Comparison of ENCODE assay signal across 15 mouse cellular contexts in genomic region chr12:107831400-107832128, GRCm38 (mm10).
A peak's percentile ranks its signal among the peaks of the same experiment; 100 is the strongest.
DNase-seq lines count a peak whose midpoint lies in the region; ATAC-seq and TF ChIP-seq lines count a peak whose summit lies in the region.
"Had no signal": no experiment of that assay in that cellular context is flagged by ENCODE, and none has a peak within 500 bp of the region (broad histone marks: within the 10 kb centered on the region; RNA-seq: fewer than 3 reads in every experiment).

No protein-coding gene starts in this region.

- DNase-seq in embryo, embryonic 10.5 days (ENCODE audit: low spot score) = peak; percentile 10
- no peak for DNase-seq in embryo, embryonic 10 days (ENCODE audit: low spot score)
- DNase-seq in lung, adult 2 months = no peak
- DNase-seq in intestine, embryonic 14.5 days (ENCODE audit: low spot score) = no peak
- DNase-seq in thymus, postnatal 0 days (ENCODE audit: low spot score) = no peak
- DNase-seq: cerebellum, adult 9-11 months; gastrocnemius, postnatal 25 days; heart, postnatal 36 days; kidney, adult 18-20 months; liver, embryonic 13.5 days; thymus, adult 18-20 months had no signal

- peak; percentile 54; the same call in 1 of the 2 replicates for ATAC-seq in lung, embryonic 16.5 days (ENCODE audit: low read depth)
- peak; percentile 62; the same call in 1 of the 2 replicates for ATAC-seq in intestine, embryonic 14.5 days (replicated peaks; ENCODE audit: low FRiP score, low TSS enrichment, low read depth)
- peak; percentile 80 for ATAC-seq in stomach, embryonic 15.5 days (ENCODE audit: insufficient read depth, low FRiP score, low read depth)
- no peak for ATAC-seq in heart, embryonic 11.5 days (replicated peaks; ENCODE audit: insufficient number of reproducible peaks, low FRiP score, low TSS enrichment)

- H3K27ac ChIP-seq in lung, embryonic 16.5 days (ENCODE audit: low read length) = no peak overlapping the region
- H3K27ac ChIP-seq in intestine, embryonic 14.5 days (ENCODE audit: low read depth) = no peak overlapping the region
- H3K27ac ChIP-seq in stomach, embryonic 15.5 days = peak overlapping the region; percentile 54; the same call in 1 of the 2 replicates
- H3K27ac ChIP-seq in heart, embryonic 11.5 days (ENCODE audit: low read depth, low read length) = no peak overlapping the region
- H3K27ac ChIP-seq: liver, embryonic 13.5 days had no signal

- 19% methylated on average over 13 of the region's 13 CpGs for WGBS in lung, embryonic 16.5 days
- WGBS in lung, adult 2 months = 24% methylated on average over 12 of the region's 13 CpGs
- 38% methylated on average over 13 of the region's 13 CpGs for WGBS in intestine, embryonic 14.5 days
- 31% methylated on average over 13 of the region's 13 CpGs for WGBS in stomach, embryonic 15.5 days
- WGBS in heart, embryonic 11.5 days (ENCODE audit: insufficient replicate concordance) = 36% methylated on average over 13 of the region's 13 CpGs

- H3K4me3 ChIP-seq in lung, embryonic 16.5 days (ENCODE audit: low read length) = no peak overlapping the region
- H3K4me3 ChIP-seq in lung, adult 2 months (replicated peaks; ENCODE audit: extremely low read depth, low read depth, low read length) = no peak overlapping the region
- H3K4me3 ChIP-seq in intestine, embryonic 14.5 days (ENCODE audit: low read depth, low read length) = no peak overlapping the region
- H3K4me3 ChIP-seq in stomach, embryonic 15.5 days (replicated peaks) = no peak overlapping the region
- H3K4me3 ChIP-seq in heart, embryonic 11.5 days (ENCODE audit: low read depth, low read length) = no peak overlapping the region
- H3K4me3 ChIP-seq: liver, embryonic 13.5 days had no signal

- H3K36me3 ChIP-seq in lung, embryonic 16.5 days (ENCODE audit: control insufficient read depth, insufficient read depth, low read length) = no peaks in the 10 kb centered on the region
- no peaks in the 10 kb centered on the region for H3K36me3 ChIP-seq in intestine, embryonic 14.5 days (ENCODE audit: control insufficient read depth, insufficient read depth, low read length)
- H3K36me3 ChIP-seq in stomach, embryonic 15.5 days = no peaks in the 10 kb centered on the region
- no peaks in the 10 kb centered on the region for H3K36me3 ChIP-seq in heart, embryonic 11.5 days (ENCODE audit: control insufficient read depth, insufficient read depth, low read length)
- H3K36me3 ChIP-seq: liver, embryonic 13.5 days had no signal

- no peak for TF ChIP-seq CTCF in lung, adult 2 months (IDR thresholded peaks at IDR 0.05; ENCODE audit: insufficient read depth, low read length)

- no peaks in the 10 kb centered on the region for H3K9me3 ChIP-seq in lung, embryonic 16.5 days (ENCODE audit: control insufficient read depth, low read length)
- no peaks in the 10 kb centered on the region for H3K9me3 ChIP-seq in intestine, embryonic 14.5 days (ENCODE audit: control insufficient read depth, low read length)
- H3K9me3 ChIP-seq in stomach, embryonic 15.5 days = no peaks in the 10 kb centered on the region
- H3K9me3 ChIP-seq in heart, embryonic 11.5 days (replicated peaks; ENCODE audit: control insufficient read depth, low read length) = no peaks in the 10 kb centered on the region

- no peak for TF ChIP-seq POLR2A in lung, adult 2 months (IDR thresholded peaks at IDR 0.05; ENCODE audit: borderline replicate concordance, extremely low read depth, low read depth, low read length)

- no peaks in the 10 kb centered on the region for H3K27me3 ChIP-seq in lung, embryonic 16.5 days (ENCODE audit: control insufficient read depth, insufficient read depth, low read depth, low read length)
- no peaks in the 10 kb centered on the region for H3K27me3 ChIP-seq in intestine, embryonic 14.5 days (replicated peaks; ENCODE audit: control insufficient read depth, insufficient read depth, low read length)
- no peaks in the 10 kb centered on the region for H3K27me3 ChIP-seq in stomach, embryonic 15.5 days (replicated peaks)
- 0 out of 2 replicates have a peak, but pooled peaks cover 2% of the 10 kb centered on the region for H3K27me3 ChIP-seq in heart, embryonic 11.5 days (ENCODE audit: control insufficient read depth, insufficient read depth, low read length)
- H3K27me3 ChIP-seq: CH12.LX; liver, embryonic 13.5 days had no signal

- no peak overlapping the region for H3K9ac ChIP-seq in lung, embryonic 16.5 days (ENCODE audit: low read length)
- no peak overlapping the region for H3K9ac ChIP-seq in intestine, embryonic 14.5 days (ENCODE audit: low read length)
- no peak overlapping the region for H3K9ac ChIP-seq in stomach, embryonic 15.5 days
- no peak overlapping the region for H3K9ac ChIP-seq in heart, embryonic 11.5 days (ENCODE audit: low read depth, low read length)
- H3K9ac ChIP-seq: liver, embryonic 13.5 days had no signal

- H3K4me1 ChIP-seq in lung, embryonic 16.5 days (replicated peaks; ENCODE audit: control insufficient read depth, insufficient read depth, low read length) = peaks cover 6% of the 10 kb centered on the region; the same call in 1 of the 2 replicates
- H3K4me1 ChIP-seq in lung, adult 2 months (ENCODE audit: control insufficient read depth, insufficient read depth, low read length) = no peaks in the 10 kb centered on the region
- H3K4me1 ChIP-seq in intestine, embryonic 14.5 days (replicated peaks; ENCODE audit: control insufficient read depth, insufficient read depth, low read length) = no peaks in the 10 kb centered on the region
- peaks cover 5% of the 10 kb centered on the region; the same call in 1 of the 2 replicates for H3K4me1 ChIP-seq in stomach, embryonic 15.5 days
- no peaks in the 10 kb centered on the region for H3K4me1 ChIP-seq in heart, embryonic 11.5 days (ENCODE audit: control insufficient read depth, insufficient read depth, low read length)
- H3K4me1 ChIP-seq: liver, embryonic 13.5 days had no signal

- no peak overlapping the region for H3K4me2 ChIP-seq in lung, embryonic 16.5 days (ENCODE audit: low read depth, low read length)
- H3K4me2 ChIP-seq in intestine, embryonic 14.5 days (ENCODE audit: low read length) = no peak overlapping the region
- peak overlapping the region; percentile 10; the same call in 1 of the 2 replicates for H3K4me2 ChIP-seq in stomach, embryonic 15.5 days
- H3K4me2 ChIP-seq in heart, embryonic 11.5 days = no peak overlapping the region
- H3K4me2 ChIP-seq: liver, embryonic 13.5 days had no signal
